Mouse (Mus musculus): Measurements from ENCODE around the gene Yju2. TPM values are rescaled to one million over a fixed set of nuclear protein-coding genes. Genes with fewer than 3 reads are reported as not detected.
A peak's percentile ranks its signal among the peaks of the same experiment; 100 is the strongest.

The Yju2 gene
- total and polyA plus RNA-seq, 2 experiments from 2014 or later = 6.8 to 16.7 TPM

DNA sequence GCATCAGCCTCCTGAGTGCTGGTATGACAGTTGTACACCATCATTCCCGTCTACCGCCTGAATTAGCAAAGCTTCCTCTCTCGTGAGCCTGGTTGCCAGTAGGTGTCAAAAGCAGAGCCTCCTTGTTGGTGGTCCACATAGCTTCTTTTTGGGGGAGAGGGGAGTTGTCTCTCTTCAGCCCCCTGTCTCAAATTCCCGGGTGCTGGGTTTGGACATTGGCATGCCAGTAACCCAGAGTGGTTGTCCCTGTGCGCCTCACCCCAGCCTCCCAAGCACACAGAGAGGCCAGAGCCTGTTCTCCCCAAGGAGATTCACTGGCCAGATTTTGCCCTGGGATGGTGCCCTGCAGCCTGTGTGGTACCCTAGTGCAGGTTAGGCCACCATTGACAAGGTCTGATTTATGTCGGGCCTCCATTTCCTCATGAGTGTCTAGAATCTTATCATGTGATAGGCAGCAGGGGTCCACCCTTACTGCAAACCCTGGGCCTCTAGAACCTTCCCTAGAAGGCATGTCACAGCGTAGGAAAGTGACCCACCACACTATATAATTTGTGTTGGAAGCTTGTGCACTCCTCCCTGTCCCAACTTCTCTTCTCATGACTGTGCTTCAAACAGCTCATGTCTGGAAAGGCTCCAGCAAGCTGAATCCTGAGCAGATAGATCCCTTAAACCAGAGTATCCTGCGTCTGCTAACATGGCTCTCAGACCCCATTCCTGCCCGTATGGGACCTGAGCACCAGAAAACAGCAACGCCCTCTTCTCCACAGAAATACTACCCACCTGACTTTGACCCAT lies 1.2 kb downstream of the Yju2 start:
- 71% methylated on average over 10 of the region's 10 CpGs for WGBS
- Histone ChIP-seq H3K36me3 (ENCODE audit: insufficient read depth, low read length) (peaks cover 9% of the 10 kb centered on the region; the same call in 1 of the 2 replicates), H3K27ac (peak overlapping the region; percentile 93; the same call in 1 of the 2 replicates), H3K9ac (replicated peaks; ENCODE audit: low read length) (peak overlapping the region; percentile 40; the same call in 1 of the 2 replicates), H3K4me2 (ENCODE audit: low read depth, low read length) (peak overlapping the region; percentile 63), H3K27me3 (ENCODE audit: insufficient read depth, low read length) (no peaks in the 10 kb centered on the region), H3K4me1 (ENCODE audit: insufficient read depth, low read length) (peaks cover 9% of the 10 kb centered on the region; the same call in 1 of the 2 replicates), H3K9me3 (ENCODE audit: low read length) (no peaks in the 10 kb centered on the region), H3K4me3 (ENCODE audit: low read length) (peak overlapping the region; percentile 47)
- TF ChIP-seq CTCF (IDR thresholded peaks at IDR 0.05; ENCODE audit: low read depth) = no peak
- ATAC-seq = no peak
- no peak for DNase-seq (ENCODE audit: low spot score)

DNA sequence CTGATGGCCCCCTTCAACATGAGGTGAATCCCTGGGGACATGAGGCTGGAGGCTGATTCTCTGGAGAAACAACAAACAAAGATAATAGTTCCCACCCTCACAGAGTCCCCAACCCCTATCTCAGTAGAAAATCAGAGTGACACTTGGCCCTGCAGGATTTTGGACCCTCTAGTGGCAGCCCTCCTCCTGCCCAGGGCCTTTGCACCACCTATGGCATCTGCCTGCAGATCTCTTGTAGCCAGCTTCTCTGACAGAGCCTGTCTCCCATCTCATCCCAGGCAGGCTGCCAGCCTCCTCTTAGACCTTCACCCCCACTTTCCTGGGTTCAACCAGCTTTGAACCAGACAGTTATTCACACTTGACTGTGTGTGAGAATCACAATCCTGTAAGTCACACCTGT lies 1.9 kb downstream of the Yju2 start:
- Histone ChIP-seq H3K4me1 (ENCODE audit: insufficient read depth, low read length) (peaks cover 9% of the 10 kb centered on the region; the same call in 1 of the 2 replicates), H3K9me3 (ENCODE audit: low read length) (no peaks in the 10 kb centered on the region), H3K9ac (replicated peaks; ENCODE audit: low read length) (no peak overlapping the region), H3K4me3 (ENCODE audit: low read length) (no peak overlapping the region), H3K27ac (no peak overlapping the region), H3K36me3 (ENCODE audit: insufficient read depth, low read length) (peaks cover 9% of the 10 kb centered on the region; the same call in 1 of the 2 replicates), H3K4me2 (ENCODE audit: low read depth, low read length) (no peak overlapping the region), H3K27me3 (ENCODE audit: insufficient read depth, low read length) (no peaks in the 10 kb centered on the region)
- no peak for TF ChIP-seq CTCF (IDR thresholded peaks at IDR 0.05; ENCODE audit: low read depth)
- ATAC-seq (no peak), DNase-seq (ENCODE audit: low spot score) (no peak)

DNA sequence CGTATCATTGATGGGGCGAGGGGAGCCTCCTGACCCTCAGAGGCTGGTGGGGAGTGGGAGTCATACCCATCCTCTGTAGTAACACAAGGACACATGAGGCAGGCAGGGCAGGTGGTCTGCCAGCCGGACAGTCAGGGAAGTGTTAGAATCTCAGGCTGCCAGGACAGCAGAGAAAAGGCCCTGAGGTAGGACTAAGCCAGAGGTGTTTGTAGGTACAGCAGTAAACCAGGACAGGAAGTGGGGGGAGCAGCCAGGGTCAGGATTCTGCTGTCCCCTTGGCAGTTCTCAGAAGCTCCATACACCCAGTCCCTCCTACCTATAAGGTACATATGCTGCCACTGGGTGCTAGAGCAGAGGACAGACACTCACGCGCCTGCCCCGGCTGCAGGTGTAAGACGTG lies 2.7 kb downstream of the Yju2 start:
- no peak for TF ChIP-seq CTCF (IDR thresholded peaks at IDR 0.05; ENCODE audit: low read depth)
- no peak overlapping the region for H3K4me3 ChIP-seq (ENCODE audit: low read length)
- whole genome bisulfite sequencing = 95% methylated on average over 7 of the region's 7 CpGs
- H3K4me1 ChIP-seq (ENCODE audit: insufficient read depth, low read length) = peaks cover 2% of the 10 kb centered on the region; the same call in 1 of the 2 replicates
- DNase-seq (ENCODE audit: low spot score) (no peak), ATAC-seq (no peak)
- H3K27ac ChIP-seq = no peak overlapping the region
- no peak overlapping the region for H3K4me2 ChIP-seq (ENCODE audit: low read depth, low read length)
- no peak overlapping the region for H3K9ac ChIP-seq (replicated peaks; ENCODE audit: low read length)
- peaks cover 16% of the 10 kb centered on the region for H3K36me3 ChIP-seq (ENCODE audit: insufficient read depth, low read length)
- no peaks in the 10 kb centered on the region for H3K27me3 ChIP-seq (ENCODE audit: insufficient read depth, low read length)
- no peaks in the 10 kb centered on the region for H3K9me3 ChIP-seq (ENCODE audit: low read length)

DNA sequence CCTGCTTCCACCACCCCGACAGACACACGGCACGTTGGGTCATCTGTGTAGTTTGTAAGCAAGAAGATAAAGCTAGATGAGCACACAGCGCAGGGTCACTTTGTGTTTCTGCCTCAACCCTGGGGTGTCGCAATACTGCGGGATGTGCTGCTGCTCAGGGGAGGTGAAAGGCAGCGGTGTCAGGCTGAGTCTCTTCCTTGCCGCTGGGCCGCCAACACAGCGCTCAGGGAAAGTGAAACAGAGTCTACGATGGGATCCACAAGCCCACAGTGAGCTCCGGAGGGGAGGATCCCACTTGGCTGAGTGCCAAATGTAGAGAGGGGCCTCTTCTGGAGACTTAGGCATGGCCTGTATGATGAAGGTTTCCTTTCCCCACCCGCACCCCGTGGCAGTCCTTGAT lies 4.3 kb downstream of the Yju2 start:
- peaks cover 19% of the 10 kb centered on the region for H3K36me3 ChIP-seq (ENCODE audit: insufficient read depth, low read length)

DNA sequence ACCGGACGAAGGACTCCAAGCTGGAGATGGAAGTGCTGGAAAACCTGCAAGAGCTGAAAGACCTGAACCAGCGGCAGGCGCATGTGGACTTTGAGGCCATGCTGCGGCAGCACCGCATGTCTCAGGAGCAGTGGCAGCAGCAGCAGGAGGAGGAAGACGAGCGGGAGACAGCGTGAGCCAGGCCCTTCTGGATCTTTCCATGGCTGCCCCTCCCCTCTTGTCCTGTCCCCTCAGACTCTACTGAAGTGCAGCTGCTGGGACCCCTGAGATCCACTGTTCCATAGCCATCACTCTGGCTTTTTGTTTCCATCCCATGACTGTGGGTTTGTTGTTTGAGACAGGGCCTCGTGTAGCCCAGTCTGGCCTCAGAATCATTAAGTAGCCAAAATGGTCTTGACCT lies 5.6 kb downstream of the Yju2 start:
- Histone ChIP-seq H3K9me3 (ENCODE audit: low read length) (no peaks in the 10 kb centered on the region), H3K9ac (replicated peaks; ENCODE audit: low read length) (no peak overlapping the region), H3K36me3 (ENCODE audit: insufficient read depth, low read length) (peaks cover 19% of the 10 kb centered on the region), H3K4me3 (ENCODE audit: low read length) (no peak overlapping the region), H3K27me3 (ENCODE audit: insufficient read depth, low read length) (no peaks in the 10 kb centered on the region), H3K27ac (no peak overlapping the region), H3K4me2 (ENCODE audit: low read depth, low read length) (no peak overlapping the region), H3K4me1 (ENCODE audit: insufficient read depth, low read length) (peaks cover 6% of the 10 kb centered on the region; the same call in 1 of the 2 replicates)
- ATAC-seq = no peak
- TF ChIP-seq CTCF (IDR thresholded peaks at IDR 0.05; ENCODE audit: low read depth) = no peak
- DNase-seq (ENCODE audit: low spot score) = no peak
- WGBS = 87% methylated on average over 10 of the region's 10 CpGs

More for the DNA sequence above, 4.3 kb downstream of the Yju2 start:
- TF ChIP-seq CTCF (IDR thresholded peaks at IDR 0.05; ENCODE audit: low read depth) = no peak
- ATAC-seq (no peak), DNase-seq (ENCODE audit: low spot score) (no peak)
- no peak overlapping the region for H3K9ac ChIP-seq (replicated peaks; ENCODE audit: low read length)
- H3K9me3 ChIP-seq (ENCODE audit: low read length) = no peaks in the 10 kb centered on the region
- no peak overlapping the region for H3K4me2 ChIP-seq (ENCODE audit: low read depth, low read length)
- H3K27ac ChIP-seq = no peak overlapping the region
- no peaks in the 10 kb centered on the region for H3K4me1 ChIP-seq (ENCODE audit: insufficient read depth, low read length)
- H3K4me3 ChIP-seq (ENCODE audit: low read length) = no peak overlapping the region
- 73% methylated on average over 14 of the region's 14 CpGs for WGBS
- no peaks in the 10 kb centered on the region for H3K27me3 ChIP-seq (ENCODE audit: insufficient read depth, low read length)

DNA sequence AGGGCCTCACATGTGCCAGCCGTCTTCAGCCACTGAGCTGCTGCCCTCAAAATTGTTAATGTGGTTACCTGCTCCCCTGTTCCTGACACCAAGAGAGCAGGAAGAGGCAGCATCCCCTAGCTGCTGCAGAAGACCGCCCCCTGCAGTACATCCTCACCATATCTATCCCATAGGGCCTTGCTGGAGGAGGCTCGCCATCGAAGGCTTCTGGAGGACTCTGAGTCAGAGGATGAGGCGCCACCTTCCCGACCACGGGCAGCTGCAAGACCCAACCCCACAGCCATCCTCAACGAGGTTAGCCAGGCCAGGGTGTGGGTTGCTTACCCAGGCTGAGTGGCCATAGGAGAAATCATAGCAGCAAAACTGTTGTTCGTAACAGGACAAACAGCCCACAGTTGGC lies 6.1 kb downstream of the Yju2 start:
- ATAC-seq (no peak), DNase-seq (ENCODE audit: low spot score) (no peak)
- Histone ChIP-seq H3K27ac (no peak overlapping the region), H3K4me2 (ENCODE audit: low read depth, low read length) (no peak overlapping the region), H3K9me3 (ENCODE audit: low read length) (no peaks in the 10 kb centered on the region), H3K27me3 (ENCODE audit: insufficient read depth, low read length) (no peaks in the 10 kb centered on the region), H3K4me1 (ENCODE audit: insufficient read depth, low read length) (peaks cover 10% of the 10 kb centered on the region; the same call in 1 of the 2 replicates), H3K4me3 (ENCODE audit: low read length) (no peak overlapping the region), H3K36me3 (ENCODE audit: insufficient read depth, low read length) (peaks cover 19% of the 10 kb centered on the region), H3K9ac (replicated peaks; ENCODE audit: low read length) (no peak overlapping the region)
- TF ChIP-seq CTCF (IDR thresholded peaks at IDR 0.05; ENCODE audit: low read depth) = no peak; the same call in 1 of the 2 replicates
- WGBS = 81% methylated on average over 9 of the region's 9 CpGs

DNA sequence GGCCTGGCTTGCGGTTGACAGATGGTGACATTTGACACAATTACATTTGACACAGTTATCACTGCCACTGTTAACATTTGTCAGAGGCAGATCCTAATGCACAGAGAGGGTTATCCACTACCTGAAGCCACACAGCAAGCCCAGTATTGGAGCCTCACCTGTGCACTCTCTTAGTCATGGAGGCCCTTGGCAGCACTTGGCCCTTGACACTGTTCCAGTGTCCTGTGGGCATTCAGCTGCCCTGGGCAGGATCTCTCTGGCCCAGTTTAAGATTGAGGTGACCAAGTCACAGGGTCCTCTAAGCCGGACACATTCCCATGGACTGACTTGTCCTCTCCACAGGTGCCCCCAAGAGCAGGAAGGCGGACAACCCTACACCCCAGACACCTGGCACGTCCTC lies 8.3 kb downstream of the Yju2 start:
- Histone ChIP-seq H3K27me3 (ENCODE audit: insufficient read depth, low read length) (no peaks in the 10 kb centered on the region), H3K36me3 (ENCODE audit: insufficient read depth, low read length) (peaks cover 19% of the 10 kb centered on the region), H3K9me3 (ENCODE audit: low read length) (no peaks in the 10 kb centered on the region), H3K4me2 (ENCODE audit: low read depth, low read length) (no peak overlapping the region), H3K4me3 (ENCODE audit: low read length) (no peak overlapping the region), H3K27ac (no peak overlapping the region), H3K9ac (replicated peaks; ENCODE audit: low read length) (no peak overlapping the region), H3K4me1 (ENCODE audit: insufficient read depth, low read length) (peaks cover 25% of the 10 kb centered on the region)
- WGBS = 89% methylated on average over 4 of the region's 4 CpGs
- no peak for TF ChIP-seq CTCF (IDR thresholded peaks at IDR 0.05; ENCODE audit: low read depth)
- no peak for DNase-seq (ENCODE audit: low spot score)
- no peak for ATAC-seq
